Mouse (Mus musculus): Measurements from ENCODE around the gene Sp2.

DNA sequence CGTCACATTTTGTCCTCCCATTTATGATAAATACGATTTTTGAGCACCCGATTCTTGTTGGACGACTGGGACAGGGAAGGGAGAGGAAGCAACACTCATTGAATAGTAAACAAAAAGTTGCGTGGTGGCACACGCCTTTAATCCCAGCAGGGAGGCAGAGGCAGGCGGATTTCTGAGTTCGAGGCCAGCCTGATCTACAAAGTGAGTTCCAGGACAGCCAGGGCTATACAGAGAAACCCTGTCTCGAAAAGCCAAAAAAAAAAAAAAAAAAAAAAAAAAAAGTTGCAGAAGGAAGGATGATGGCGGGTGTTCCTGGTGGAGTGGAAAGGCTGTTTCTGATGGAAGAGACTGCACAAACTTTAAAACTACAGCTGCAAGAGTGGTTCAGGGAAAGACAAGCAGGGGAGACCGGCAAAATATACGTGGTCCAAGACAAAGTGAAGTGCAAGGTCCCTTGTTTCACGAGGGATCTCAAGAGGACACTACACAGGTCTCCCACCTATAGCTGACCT is 65.8 kb downstream of the Sp2 start:
- no peak for TF ChIP-seq CTCF (IDR thresholded peaks at IDR 0.05)
- TF ChIP-seq EP300 (IDR thresholded peaks at IDR 0.05), result no peak

Data from lung, postnatal 0 days (tissue).